Mouse (Mus musculus) embryonic facial prominence, embryonic 12.5 days (tissue): ENCODE measurements at regions not wholly inside any gene's neighbourhood (a gene's known extent, or its start where the extent isn't known, plus 50 kb on each side); places are given as distances from the start of the nearest gene placed in this dataset.

Experiments
- ATAC-seq: fragments of 200-750 bp; cut with Nextera tagmentation; 2 replicates; pipeline ENCODE4 v1.8.0; 2017; ENCODE audit not compliant: insufficient number of reproducible peaks, insufficient read depth, low FRiP score, low TSS enrichment
- H3K27ac ChIP-seq: fragments of 300-500 bp; sonication (generic); 2 replicates; pipeline ENCODE4 v1.5.1; 2016; ENCODE audit warnings: mild to moderate bottlenecking
- H3K27me3 ChIP-seq: fragments of 300-500 bp; sonication (generic); 2 replicates; pipeline ENCODE4 v1.6.1; 2016; ENCODE audit warnings: mild to moderate bottlenecking, moderate library complexity
- H3K36me3 ChIP-seq: fragments of 300-500 bp; sonication (generic); 2 replicates; pipeline ENCODE4 v1.6.1; 2016; ENCODE audit warnings: mild to moderate bottlenecking
- H3K4me1 ChIP-seq: fragments of 300-500 bp; sonication (generic); 2 replicates; pipeline ENCODE4 v1.6.1; 2016
- H3K4me2 ChIP-seq: fragments of 300-500 bp; sonication (generic); replicated peaks from 2 replicates; pipeline ENCODE4 v1.6.1; 2016; ENCODE audit warnings: mild to moderate bottlenecking, moderate library complexity
- H3K4me3 ChIP-seq: fragments of 300-500 bp; sonication (generic); 2 replicates; pipeline ENCODE4 v1.5.1; 2016; ENCODE audit warnings: mild to moderate bottlenecking
- H3K9ac ChIP-seq: fragments of 300-500 bp; sonication (generic); 2 replicates; pipeline ENCODE4 v1.6.1; 2016; ENCODE audit warnings: mild to moderate bottlenecking, moderate library complexity
- H3K9me3 ChIP-seq: fragments of 300-500 bp; sonication (generic); 2 replicates; pipeline ENCODE4 v1.6.1; 2016; ENCODE audit warnings: mild to moderate bottlenecking, moderate library complexity
- WGBS: fragments of 180-500 bp; shearing (Covaris S2); methylation state at CpG from one replicate; pipeline ENCODE4 v1.1.7; 2016; 5-methylcytosine and 5-hydroxymethylcytosine counted together

GRCm38 (mm10) chr9:61620105-61620504 lies 247.9 kb downstream of the Tle3 start:
- no peak for ATAC-seq
- H3K9ac ChIP-seq: no peak overlapping the region
- WGBS: 35% methylated on average over 4 of the region's 4 CpGs
- 0 out of 2 replicates have a peak, but pooled peaks cover 6% of the 10 kb centered on the region for H3K27me3 ChIP-seq
- no peak overlapping the region for H3K4me3 ChIP-seq
- no peaks in the 10 kb centered on the region for H3K9me3 ChIP-seq
- H3K27ac ChIP-seq: no peak overlapping the region
- H3K36me3 ChIP-seq: no peaks in the 10 kb centered on the region
- H3K4me1 ChIP-seq: peaks cover 36% of the 10 kb centered on the region
- no peak overlapping the region for H3K4me2 ChIP-seq

DNA sequence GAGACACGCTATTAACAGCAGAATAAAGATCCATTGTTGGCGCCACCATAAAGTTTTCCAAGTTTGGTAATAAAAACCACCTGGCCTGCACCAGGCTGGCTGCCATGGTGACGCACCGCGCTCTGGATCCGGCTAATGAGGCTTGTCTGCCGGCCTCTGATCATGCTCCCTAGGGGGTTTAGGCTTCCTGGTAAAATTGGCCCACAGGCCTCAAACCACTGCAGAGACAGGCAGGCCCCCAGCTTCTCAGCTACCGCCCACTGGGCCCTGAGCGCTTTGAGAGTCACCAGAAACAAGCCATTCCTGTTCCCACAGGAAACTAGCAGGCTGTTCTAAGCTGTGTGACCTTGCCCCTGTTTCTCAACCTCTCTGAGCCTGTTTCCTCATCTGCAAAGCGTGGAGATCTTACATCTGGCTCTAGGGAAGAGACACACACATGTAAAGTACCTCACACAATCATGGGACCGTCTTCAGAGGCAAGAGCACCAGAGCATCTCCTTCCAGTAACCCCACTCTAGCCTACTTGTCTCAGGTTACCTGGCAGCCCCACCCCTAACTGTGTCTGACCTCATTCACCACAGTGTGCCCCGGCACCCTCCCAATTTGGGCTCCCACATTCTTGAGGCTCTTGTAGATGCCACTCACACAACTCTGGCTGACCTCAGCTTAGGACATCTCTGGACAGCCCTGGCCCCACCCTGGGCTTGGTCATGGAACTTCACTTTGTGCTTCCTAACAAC lies 246.5 kb downstream of the Tle3 start:
- H3K4me2 ChIP-seq: no peak overlapping the region

DNA sequence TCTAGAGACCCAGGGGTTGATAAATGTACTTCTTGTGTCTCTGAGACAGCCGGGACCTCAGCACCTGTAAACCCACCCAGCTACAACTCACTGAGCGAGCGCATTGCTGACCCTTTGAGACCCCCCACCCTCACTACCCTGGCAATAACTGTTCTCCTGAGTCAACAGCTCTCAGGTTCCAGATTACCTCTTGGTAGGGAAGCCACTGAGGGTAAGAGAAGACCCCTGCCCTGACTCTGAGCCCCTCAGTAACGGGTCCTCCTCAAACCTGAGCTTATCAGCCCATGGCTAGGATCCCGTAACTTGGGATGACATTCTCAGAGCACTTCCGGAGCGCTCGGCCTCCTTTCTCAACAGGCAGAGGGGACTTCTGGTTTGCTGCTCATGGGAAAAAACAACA lies 245.8 kb downstream of the Tle3 start:
- H3K4me2 ChIP-seq: no peak overlapping the region
- 0 out of 2 replicates have a peak, but pooled peaks cover 3% of the 10 kb centered on the region for H3K9me3 ChIP-seq
- 32% methylated on average over 8 of the region's 8 CpGs for WGBS
- H3K4me3 ChIP-seq: no peak overlapping the region
- H3K27ac ChIP-seq: peak overlapping the region; percentile 73; the same call in 1 of the 2 replicates
- no peak overlapping the region for H3K9ac ChIP-seq
- peaks cover 34% of the 10 kb centered on the region for H3K4me1 ChIP-seq
- ATAC-seq: no peak
- H3K36me3 ChIP-seq: no peaks in the 10 kb centered on the region
- 0 out of 2 replicates have a peak, but pooled peaks cover 5% of the 10 kb centered on the region for H3K27me3 ChIP-seq

More for the DNA sequence above, 246.5 kb downstream of the Tle3 start:
- Histone ChIP-seq H3K4me1 (peaks cover 36% of the 10 kb centered on the region), H3K27me3 (0 out of 2 replicates have a peak, but pooled peaks cover 6% of the 10 kb centered on the region), H3K9ac (no peak overlapping the region), H3K36me3 (no peaks in the 10 kb centered on the region), H3K9me3 (no peaks in the 10 kb centered on the region), H3K27ac (peak overlapping the region; percentile 72), H3K4me3 (no peak overlapping the region)
- 11% methylated on average over 12 of the region's 12 CpGs for WGBS
- ATAC-seq: peak; percentile 80

DNA sequence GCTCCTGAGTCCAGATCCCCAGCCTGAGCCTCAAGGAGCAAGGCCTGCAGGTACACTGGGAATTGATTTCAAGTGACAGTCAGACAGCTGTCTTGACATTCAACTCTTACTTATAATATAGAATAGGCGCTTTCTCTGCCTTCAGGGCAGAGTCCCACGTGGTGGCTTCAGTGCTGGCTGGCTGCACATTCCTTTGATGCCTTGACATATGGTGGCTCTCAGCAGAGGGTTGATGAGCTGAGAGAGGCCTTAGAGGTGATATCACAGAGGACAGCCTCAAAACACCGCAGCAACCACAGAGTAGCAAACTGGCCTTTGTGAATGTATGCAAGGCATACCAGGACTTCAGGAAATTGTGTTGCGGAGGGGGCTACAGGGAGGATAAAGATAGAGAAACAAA lies 243.4 kb downstream of the Tle3 start:
- no peak overlapping the region for H3K27ac ChIP-seq
- 43% methylated on average over 4 of the region's 4 CpGs for WGBS
- ATAC-seq: no peak

DNA sequence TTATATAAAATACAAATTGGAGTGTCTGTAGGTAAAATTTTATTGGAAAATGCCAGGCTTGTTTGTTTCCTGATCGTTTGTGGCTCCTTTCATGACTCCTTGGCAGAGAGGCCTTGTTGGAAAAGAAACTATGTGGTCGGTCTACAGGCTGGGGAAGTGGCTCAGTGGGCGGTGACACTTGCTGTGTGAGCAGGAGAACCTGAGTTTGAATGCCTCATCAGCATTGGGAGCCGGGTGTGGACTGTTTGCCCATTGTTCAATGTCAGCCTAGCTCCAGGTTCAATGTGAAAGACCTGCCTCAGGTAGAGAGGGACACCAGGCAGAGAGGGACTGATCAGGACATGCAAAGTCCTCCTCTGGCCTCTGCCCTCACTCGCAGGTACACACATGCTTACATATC lies 235.4 kb downstream of the Tle3 start:
- ATAC-seq: no peak
- WGBS: 80% methylated on average over 5 of the region's 5 CpGs

More for the DNA sequence above, 243.4 kb downstream of the Tle3 start:
- no peak overlapping the region for H3K9ac ChIP-seq
- H3K4me3 ChIP-seq: no peak overlapping the region
- peaks cover 31% of the 10 kb centered on the region for H3K4me1 ChIP-seq
- no peak overlapping the region for H3K4me2 ChIP-seq
- no peaks in the 10 kb centered on the region for H3K27me3 ChIP-seq
- no peaks in the 10 kb centered on the region for H3K36me3 ChIP-seq
- H3K9me3 ChIP-seq: 0 out of 2 replicates have a peak, but pooled peaks cover 3% of the 10 kb centered on the region

GRCm38 (mm10) chr9:61602353-61602978 lies 230.3 kb downstream of the Tle3 start:
- WGBS: 17% methylated on average over 7 of the region's 7 CpGs
- H3K9ac ChIP-seq: no peak overlapping the region; the same call in 1 of the 2 replicates
- H3K4me2 ChIP-seq: no peak overlapping the region; the same call in 1 of the 2 replicates
- H3K4me3 ChIP-seq: no peak overlapping the region
- peak; percentile 81 for ATAC-seq
- no peaks in the 10 kb centered on the region for H3K9me3 ChIP-seq
- H3K4me1 ChIP-seq: peaks cover 28% of the 10 kb centered on the region
- no peaks in the 10 kb centered on the region for H3K36me3 ChIP-seq
- H3K27ac ChIP-seq: peak overlapping the region; percentile 58
- H3K27me3 ChIP-seq: no peaks in the 10 kb centered on the region

More for the DNA sequence above, 235.4 kb downstream of the Tle3 start:
- no peak overlapping the region for H3K27ac ChIP-seq
- peaks cover 17% of the 10 kb centered on the region for H3K4me1 ChIP-seq
- no peaks in the 10 kb centered on the region for H3K36me3 ChIP-seq
- no peaks in the 10 kb centered on the region for H3K9me3 ChIP-seq
- no peak overlapping the region for H3K9ac ChIP-seq
- H3K27me3 ChIP-seq: no peaks in the 10 kb centered on the region; the same call in 1 of the 2 replicates
- no peak overlapping the region for H3K4me2 ChIP-seq
- H3K4me3 ChIP-seq: no peak overlapping the region

DNA sequence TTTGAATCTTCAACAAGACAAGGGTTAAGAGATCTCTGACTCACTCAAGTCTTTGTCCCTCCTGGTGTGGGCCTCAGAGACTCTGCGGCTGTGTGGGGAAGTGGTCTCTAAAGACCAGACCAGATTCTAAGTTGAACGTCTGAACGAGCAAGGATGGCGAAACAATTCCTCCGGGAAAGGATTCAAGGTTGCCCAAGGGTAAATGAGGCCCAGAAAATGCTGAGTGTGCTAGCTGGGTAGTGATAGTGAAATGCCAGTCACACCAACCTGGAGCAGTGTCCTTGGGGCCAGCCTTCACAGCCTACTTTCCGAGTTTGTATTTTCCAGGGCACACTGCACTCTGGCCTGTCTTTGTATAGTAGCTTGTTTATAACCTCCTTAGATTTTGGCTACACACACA lies 229.7 kb downstream of the Tle3 start:
- no peak overlapping the region for H3K4me2 ChIP-seq
- no peaks in the 10 kb centered on the region for H3K9me3 ChIP-seq
- no peaks in the 10 kb centered on the region for H3K27me3 ChIP-seq
- no peak overlapping the region; the same call in 1 of the 2 replicates for H3K9ac ChIP-seq
- H3K4me1 ChIP-seq: peaks cover 33% of the 10 kb centered on the region
- H3K27ac ChIP-seq: peak overlapping the region; percentile 58
- no peak overlapping the region for H3K4me3 ChIP-seq
- ATAC-seq: no peak
- no peaks in the 10 kb centered on the region for H3K36me3 ChIP-seq
- WGBS: 47% methylated on average over 6 of the region's 6 CpGs

DNA sequence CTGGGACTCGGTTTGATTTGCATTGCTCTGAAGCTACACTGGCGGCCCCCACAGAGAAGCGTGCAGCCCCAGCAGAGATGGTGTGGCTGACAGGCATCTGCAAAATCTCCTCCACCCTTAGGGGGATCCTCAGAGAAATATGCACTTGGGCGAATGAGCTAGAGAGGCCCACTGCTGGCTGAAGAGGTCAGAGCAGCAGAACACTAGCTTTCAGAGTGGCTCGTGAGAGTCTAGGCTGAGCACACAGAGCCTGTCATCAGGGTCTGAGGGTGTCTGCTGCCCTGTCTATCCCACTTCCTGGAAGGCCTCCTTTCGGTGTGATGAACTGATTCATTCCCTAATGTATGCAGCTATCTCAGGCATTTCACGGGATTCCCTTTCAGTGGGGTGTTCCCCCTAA lies 225.1 kb downstream of the Tle3 start:
- ATAC-seq: no peak
- no peaks in the 10 kb centered on the region; the same call in 1 of the 2 replicates for H3K27me3 ChIP-seq
- peak overlapping the region; percentile 51 for H3K27ac ChIP-seq
- no peaks in the 10 kb centered on the region for H3K36me3 ChIP-seq
- 15% methylated on average over 7 of the region's 7 CpGs for WGBS
- no peak overlapping the region for H3K4me2 ChIP-seq
- H3K4me1 ChIP-seq: peaks cover 34% of the 10 kb centered on the region
- H3K9me3 ChIP-seq: no peaks in the 10 kb centered on the region
- no peak overlapping the region for H3K9ac ChIP-seq
- H3K4me3 ChIP-seq: no peak overlapping the region

DNA sequence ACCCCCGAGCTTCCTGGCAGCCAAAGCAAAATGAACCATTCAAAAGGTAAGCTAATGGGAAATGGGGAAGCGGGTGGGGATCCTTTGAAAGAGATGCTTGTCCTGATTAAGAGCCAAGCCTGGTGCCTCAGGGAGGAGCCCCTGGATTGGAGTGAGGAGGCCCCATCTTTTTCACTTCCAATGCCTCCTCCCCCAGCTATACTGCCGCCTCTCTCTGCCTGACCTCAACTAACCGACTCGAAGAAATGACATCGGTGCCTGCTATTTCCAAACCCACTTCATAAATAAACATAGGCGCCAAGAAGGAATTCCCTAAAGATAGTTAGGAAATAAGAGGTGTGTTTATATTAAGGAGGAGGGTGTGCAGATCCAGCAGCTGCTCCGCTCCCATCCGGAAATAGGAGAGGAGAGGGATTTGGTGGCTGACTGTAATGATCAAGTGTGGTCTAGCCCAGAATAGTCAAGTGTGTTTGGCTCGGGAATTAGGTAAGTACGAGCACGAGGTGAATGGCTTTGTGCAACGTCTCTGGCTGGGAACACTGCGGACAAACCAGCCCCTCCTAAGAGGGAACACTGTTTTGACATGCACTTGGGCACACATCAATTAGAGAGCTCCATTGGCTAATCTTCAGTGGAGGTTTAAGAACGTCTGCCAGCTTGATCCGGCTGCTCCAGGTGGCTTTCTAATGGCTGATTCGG lies 224.4 kb downstream of the Tle3 start:
- Histone ChIP-seq H3K9me3 (no peaks in the 10 kb centered on the region), H3K36me3 (no peaks in the 10 kb centered on the region), H3K4me3 (no peak overlapping the region), H3K27me3 (no peaks in the 10 kb centered on the region; the same call in 1 of the 2 replicates), H3K4me1 (peaks cover 29% of the 10 kb centered on the region), H3K4me2 (no peak overlapping the region), H3K27ac (peak overlapping the region; percentile 51; the same call in 1 of the 2 replicates), H3K9ac (no peak overlapping the region)
- no peak for ATAC-seq
- WGBS: 35% methylated on average over 17 of the region's 17 CpGs

- no peak for ATAC-seq
- no peak overlapping the region for H3K27ac ChIP-seq
- H3K4me1 ChIP-seq: peaks cover 29% of the 10 kb centered on the region
- H3K9me3 ChIP-seq: no peaks in the 10 kb centered on the region
- H3K4me2 ChIP-seq: no peak overlapping the region
- no peak overlapping the region for H3K9ac ChIP-seq
- H3K27me3 ChIP-seq: no peaks in the 10 kb centered on the region; the same call in 1 of the 2 replicates
- H3K4me3 ChIP-seq: no peak overlapping the region
- WGBS: 70% methylated on average over 9 of the region's 9 CpGs
- H3K36me3 ChIP-seq: no peaks in the 10 kb centered on the region
These were observed 223.2 kb downstream of the Tle3 start for GRCm38 (mm10) chr9:61595170-61595967.

DNA sequence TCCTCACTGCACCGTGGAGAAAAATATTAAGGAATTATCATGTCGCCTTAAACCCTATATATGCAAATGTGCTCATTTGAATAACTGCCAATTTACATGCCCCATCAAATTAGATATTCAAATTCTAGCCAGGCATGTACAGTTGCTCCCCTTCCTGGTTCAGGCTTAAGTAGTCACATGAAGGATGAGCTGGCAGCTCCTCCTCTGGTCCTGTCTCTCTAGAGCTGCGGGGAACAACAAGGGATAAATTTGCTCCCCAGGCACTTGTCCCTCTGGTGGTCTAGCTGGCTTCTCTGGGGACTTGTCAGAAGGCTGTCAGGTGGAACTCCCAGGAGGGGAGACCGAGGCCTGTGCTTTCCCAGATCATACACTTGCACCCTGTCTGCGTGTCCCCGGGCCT lies 221.8 kb downstream of the Tle3 start:
- no peak overlapping the region for H3K4me3 ChIP-seq
- H3K9ac ChIP-seq: no peak overlapping the region
- no peak overlapping the region for H3K27ac ChIP-seq
- H3K9me3 ChIP-seq: no peaks in the 10 kb centered on the region
- 83% methylated on average over 6 of the region's 6 CpGs for WGBS
- H3K27me3 ChIP-seq: no peaks in the 10 kb centered on the region; the same call in 1 of the 2 replicates
- H3K36me3 ChIP-seq: no peaks in the 10 kb centered on the region
- no peak for ATAC-seq
- H3K4me1 ChIP-seq: peaks cover 29% of the 10 kb centered on the region
- H3K4me2 ChIP-seq: no peak overlapping the region
